Mouse (Mus musculus) C2C12 (cell line): ENCODE data around the gene Schip1.

ENCODE experiments used
- CEBPB ChIP-seq: IDR thresholded peaks from one replicate; pipeline ENCODE4 v1.6.1; 2011; ENCODE audit warnings: low read depth, mild to moderate bottlenecking, control low read depth, moderate library complexity
- CTCF ChIP-seq: IDR thresholded peaks from one replicate; pipeline ENCODE4 v1.5.1; 2011; ENCODE audit not compliant: control insufficient read depth, insufficient read depth, insufficient read length
- FOSL1 ChIP-seq: IDR thresholded peaks from one replicate; pipeline ENCODE4 v1.8.0; 2011; ENCODE audit warnings: mild to moderate bottlenecking, low read length; ENCODE audit not compliant: poor library complexity, insufficient read depth, severe bottlenecking
- MAX ChIP-seq: IDR thresholded peaks from one replicate; pipeline ENCODE4 v1.6.1; 2011; ENCODE audit warnings: mild to moderate bottlenecking, control low read depth
- MYOD1 ChIP-seq: IDR thresholded peaks from one replicate; pipeline ENCODE4 v1.6.1; 2011; ENCODE audit warnings: low read depth; ENCODE audit not compliant: control insufficient read depth, insufficient read length
- MYOG ChIP-seq: IDR thresholded peaks from one replicate; pipeline ENCODE4 v1.6.1; 2011; ENCODE audit not compliant: control insufficient read depth, insufficient read length; ENCODE audit errors: extremely low read depth
- USF1 ChIP-seq: IDR thresholded peaks from one replicate; pipeline ENCODE4 v1.6.1; 2011; ENCODE audit warnings: low read depth, mild to moderate bottlenecking, control low read depth, moderate library complexity

- TF ChIP-seq CTCF, result no peak
- TF ChIP-seq MAX, result no peak
- TF ChIP-seq CEBPB, result no peak
- no peak for TF ChIP-seq USF1
- no peak for TF ChIP-seq MYOG
- TF ChIP-seq FOSL1, result no peak
- no peak for TF ChIP-seq MYOD1
These were observed 558.4 kb downstream of the Schip1 start for GRCm38 (mm10) chr3:68623036-68623435.
